Mouse (Mus musculus) ES-Bruce4 (cell line): ENCODE measurements at regions not wholly inside any gene's neighbourhood (a gene's known extent, or its start where the extent isn't known, plus 50 kb on each side); places are given as distances from the start of the nearest gene placed in this dataset.

Experiments used
- CTCF ChIP-seq: IDR thresholded peaks from one replicate; pipeline ENCODE4 v1.8.1; 2011; ENCODE audit warnings: low read depth, low read length
- POLR2A ChIP-seq: IDR thresholded peaks from one replicate; pipeline ENCODE4 v1.8.1; 2011; ENCODE audit warnings: low read length; ENCODE audit not compliant: insufficient read depth

DNA sequence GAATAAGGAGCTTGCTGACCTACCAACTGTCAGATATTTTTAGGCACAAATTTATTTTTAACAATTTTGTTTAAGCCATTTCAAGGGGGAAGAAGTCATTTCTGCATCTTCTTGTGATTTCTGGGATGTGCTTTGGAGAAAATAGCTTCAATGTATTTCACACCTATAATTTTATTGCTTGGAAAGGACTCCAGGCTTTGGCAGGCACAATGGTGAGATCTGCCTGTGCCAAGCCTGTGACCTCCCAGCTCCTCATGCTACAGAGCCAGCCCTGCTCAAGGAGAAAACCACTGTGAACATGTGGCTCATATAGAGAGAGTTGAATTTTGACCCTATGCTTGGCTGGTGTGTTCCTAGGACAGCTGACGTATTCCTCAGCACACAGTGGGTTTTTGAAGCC is 288.6 kb upstream of the Atp10a start:
- TF ChIP-seq CTCF (no peak), POLR2A (no peak)
